Mouse (Mus musculus) layer of hippocampus, adult 9-10 months (tissue): ENCODE results near the gene Cad.

Source experiments
- DNase-seq: peaks from one replicate; pipeline ENCODE4 v3.0.0; 2022; ENCODE audit warnings: low spot score

Gene Cad

DNA sequence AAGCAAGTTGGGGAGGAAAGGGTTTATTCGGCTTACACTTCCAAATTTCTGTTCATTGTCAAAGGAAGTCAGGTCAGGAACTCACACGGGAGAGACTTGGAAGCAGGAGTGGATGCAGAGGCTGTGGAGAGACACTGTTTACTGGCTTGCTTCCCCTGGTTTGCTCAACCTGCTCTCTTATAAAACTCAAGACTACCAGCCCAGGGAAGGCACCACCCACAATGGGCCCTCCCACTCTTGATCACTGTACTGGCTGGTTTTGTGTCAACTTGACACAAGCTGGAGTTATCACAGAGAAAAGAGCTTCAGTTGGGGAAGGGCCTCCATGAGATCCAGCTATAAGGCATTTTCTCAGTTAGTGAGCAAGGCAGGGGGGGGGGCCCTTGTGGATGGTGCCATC is 16.5 kb downstream of the Cad start:
- DNase-seq, result no peak

DNA sequence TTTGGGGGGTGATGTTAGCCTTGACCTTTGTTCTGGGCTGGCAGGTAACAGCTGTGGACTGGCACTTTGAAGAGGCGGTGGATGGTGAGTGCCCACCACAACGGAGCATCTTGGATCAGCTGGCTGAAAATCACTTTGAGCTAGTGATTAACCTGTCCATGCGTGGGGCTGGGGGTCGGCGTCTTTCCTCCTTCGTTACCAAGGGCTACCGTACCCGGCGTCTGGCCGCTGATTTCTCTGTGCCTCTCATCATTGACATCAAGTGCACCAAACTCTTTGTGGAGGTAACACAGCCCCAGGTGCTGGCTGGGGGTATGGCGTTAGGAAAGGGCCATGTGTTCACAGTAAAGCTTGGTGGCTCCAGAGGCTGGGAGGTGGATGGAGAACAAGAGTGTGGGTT is 17.2 kb downstream of the Cad start:
- DNase-seq, result no peak

DNA sequence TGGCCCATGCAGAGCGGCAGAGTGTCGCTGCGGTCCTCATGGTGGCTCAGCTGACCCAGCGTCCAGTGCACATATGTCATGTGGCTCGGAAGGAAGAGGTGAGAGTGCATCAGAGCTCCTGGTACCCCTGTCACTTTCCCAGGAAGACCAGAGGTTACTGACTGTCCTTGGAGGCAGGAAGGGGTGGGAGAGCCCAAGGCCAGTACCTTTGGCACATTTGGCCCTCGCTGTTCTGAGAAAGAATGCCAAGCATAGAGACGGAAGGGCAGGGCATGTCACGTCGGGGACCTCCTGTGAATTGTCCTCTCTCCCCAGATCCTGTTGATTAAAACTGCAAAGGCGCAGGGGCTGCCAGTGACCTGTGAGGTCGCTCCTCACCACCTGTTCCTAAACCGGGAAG is 18.6 kb downstream of the Cad start:
- no peak for DNase-seq

DNA sequence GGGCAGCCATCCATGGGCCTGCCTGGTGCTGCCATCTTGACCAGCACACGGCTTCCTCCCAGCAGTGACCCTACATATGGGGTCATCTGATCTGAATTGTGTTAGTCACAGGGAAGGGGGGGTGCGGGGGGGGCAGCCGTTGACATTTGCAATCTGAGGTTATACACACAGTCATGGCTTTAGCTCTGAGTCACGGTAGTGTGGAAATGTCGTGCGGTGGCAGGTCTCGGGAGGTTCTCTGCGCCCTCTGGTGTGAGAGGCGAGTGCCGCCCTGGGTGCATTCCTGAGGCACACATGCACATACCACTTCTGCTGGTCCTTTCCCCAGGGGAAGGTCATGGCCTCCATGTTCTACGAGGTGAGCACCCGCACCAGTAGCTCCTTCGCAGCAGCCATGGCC is 21.8 kb downstream of the Cad start:
- DNase-seq, result no peak

DNA sequence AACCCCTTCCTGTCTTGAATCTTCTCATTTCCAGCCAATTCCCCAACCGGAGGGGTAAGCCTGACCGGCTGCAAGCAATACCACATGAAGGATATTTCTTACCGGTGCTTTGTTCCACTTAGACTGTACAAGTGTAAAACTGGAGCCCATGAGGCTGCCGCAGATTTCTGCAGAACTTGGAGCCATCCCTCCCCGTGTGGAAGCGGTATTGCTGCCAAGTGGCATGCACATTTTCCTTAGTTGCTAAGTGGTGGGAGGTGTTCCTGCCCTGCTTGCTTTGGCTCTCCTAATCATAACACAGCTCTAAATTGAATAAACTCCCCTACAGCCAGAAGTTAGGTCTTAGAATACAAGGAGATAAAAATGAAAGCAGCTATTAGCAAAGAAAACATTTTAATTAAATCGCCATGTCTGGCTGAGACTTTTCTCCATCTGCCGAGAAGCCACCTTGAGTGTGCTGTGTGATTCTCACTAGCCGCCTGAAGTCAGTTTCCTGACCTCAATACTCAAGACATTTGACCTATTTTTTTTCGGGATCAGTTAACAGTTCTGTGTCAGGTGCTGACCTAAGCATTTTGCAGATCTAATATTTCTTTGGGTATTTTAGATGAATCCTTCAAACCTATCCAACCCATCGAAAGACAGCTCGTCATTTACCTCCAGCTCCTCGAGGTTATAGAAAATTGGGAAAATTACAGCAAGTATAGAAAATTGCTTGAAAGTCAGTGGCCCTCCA is 25.6 kb downstream of the Cad start:
- no peak for DNase-seq

DNA sequence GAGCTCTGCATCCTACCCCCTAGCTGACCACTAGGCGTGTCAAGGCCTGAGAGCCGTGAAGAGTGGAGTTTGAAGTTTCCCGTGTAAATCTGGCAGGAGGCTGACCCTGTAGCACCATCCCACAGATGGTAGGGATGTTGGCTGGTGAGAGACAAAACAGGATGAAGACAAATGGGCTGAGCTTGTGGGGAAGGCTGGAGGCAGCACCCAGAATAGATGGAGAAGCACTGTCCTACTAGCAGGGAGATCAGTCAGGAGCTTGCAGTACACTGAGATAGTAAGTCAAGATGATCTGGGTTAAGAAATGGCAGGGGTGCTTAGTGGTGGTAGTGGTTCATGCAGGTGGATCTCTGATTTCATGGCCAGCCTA is 26.2 kb downstream of the Cad start:
- DNase-seq, result no peak

DNA sequence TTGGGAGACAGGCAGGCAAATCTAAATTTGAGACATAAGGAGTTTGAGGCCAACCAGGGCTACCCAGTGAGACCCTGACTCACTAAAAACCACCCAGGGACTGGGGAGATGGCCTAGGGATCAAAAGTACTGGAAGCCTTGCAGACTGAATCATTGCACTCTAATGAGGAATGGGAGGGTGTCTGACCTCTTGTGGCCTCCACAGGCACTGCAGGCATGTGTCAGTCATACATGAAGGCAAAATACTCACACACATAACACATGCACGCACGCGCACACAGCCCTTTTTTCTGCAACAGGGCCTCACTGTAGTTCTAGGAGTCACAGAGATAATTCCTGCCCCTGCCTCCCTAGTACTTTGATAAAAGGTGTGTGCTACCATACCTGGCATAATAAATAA is 26.8 kb downstream of the Cad start:
- no peak for DNase-seq

DNA sequence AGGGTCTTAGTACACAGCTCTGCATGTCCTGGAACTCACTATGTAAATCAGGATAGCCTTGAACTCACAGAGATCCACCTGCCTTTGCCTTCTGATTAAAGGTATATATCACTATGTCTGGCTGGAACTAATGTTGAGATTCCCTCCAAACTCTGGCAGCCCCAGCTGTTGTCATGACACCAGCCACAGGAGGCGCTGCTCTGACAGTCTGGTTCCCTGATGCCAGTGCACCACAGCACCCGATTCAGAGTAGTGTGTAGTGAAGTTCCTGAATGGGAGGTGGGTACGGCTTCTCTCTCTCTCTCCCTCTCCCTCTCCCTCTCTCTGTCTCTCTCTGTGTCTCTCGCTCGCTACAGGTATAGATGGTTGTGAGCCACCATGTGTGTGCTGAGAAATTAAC is 27.8 kb downstream of the Cad start:
- no peak for DNase-seq

DNA sequence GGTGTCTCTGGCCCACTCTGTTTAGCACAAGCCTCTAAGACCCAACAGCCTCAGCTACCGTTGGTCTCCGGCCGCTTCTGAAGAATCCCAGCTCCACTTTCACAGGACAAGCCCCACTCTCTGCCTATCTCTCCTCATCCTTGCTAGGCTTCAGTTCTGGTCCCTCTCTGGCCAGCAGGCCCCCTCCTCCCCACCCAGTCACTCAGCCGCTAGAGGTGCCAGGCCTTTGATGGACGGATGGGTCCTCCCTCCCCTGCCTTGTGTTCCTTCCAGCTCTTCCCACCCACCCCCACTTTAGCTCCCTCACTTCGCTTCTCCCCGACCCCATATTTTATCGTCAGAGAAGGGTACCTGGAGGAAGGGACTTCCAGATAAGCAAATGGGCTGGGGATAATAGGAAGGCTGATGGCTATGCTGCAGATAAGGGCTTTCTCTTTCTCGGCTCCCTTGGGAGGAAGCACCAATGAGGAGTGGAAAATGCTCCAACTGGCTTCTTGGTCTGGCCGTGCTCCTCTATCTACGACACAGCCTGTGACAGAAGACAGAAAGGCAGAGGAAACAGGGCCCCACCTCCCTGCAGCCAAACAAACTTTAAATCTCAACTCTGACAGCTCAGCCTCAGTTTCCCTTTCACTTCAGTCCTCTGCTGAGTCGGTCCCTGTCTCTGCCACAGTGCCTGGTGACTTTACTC is 28.5 kb downstream of the Cad start:
- DNase-seq, result no peak

DNA sequence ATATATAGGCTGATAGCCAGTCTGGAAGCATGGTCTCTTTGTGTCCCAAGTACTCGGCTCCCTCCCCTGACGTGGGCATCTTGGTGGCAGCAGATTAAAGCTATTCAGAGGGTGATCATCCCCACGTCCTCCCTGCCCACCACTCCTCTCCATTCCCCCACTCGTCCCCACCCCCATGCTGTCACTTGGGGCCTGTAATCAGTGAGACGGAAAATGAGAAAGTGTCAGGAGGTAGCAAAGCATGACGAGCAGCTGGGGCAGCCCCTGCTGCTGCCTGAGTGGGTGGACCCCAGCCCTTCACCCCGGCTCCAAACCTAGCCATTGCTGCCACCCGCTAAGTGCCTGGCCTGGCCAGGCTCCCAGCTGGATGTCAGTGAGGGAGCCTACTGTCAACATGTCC is 29.4 kb downstream of the Cad start:
- no peak for DNase-seq

DNA sequence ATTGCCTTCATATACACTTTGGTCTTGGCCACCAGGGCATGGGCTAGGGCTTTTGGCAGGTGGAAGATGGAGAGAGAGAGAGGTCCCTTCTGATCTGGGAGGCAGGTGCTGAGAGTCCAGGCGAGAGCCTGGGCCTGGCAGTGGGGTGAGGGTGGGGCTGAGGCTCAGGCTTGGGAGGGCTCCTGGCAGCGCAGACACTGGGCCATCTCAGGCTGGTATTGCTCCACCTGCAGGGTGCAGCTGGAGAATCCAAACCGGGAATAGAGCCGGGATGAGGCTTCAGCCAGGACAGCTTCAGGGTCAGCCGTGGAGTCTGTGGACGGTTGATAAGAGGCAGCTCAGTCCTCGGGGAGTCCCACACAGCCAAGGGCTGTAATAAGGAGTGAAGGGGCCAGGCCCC is 32.0 kb downstream of the Cad start:
- no peak for DNase-seq

DNA sequence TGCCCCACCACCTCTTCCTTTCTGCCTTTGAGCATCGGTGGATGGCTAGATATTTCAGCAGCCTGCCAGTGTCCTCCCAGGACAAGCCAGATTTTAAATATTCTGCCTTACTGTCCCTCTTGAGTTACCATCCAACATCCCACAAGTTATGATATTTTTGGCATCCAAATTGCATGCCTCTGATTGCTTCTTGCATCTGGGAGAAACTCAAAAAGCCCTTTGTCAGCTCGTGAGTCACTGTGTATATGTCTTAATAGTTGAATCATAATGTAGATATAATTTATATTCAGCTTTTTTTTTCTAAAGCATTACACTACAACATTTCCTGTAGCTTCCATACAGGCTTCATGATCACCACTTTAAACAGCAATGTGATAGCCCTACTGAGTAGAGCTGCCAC is 32.6 kb downstream of the Cad start:
- no peak for DNase-seq

DNA sequence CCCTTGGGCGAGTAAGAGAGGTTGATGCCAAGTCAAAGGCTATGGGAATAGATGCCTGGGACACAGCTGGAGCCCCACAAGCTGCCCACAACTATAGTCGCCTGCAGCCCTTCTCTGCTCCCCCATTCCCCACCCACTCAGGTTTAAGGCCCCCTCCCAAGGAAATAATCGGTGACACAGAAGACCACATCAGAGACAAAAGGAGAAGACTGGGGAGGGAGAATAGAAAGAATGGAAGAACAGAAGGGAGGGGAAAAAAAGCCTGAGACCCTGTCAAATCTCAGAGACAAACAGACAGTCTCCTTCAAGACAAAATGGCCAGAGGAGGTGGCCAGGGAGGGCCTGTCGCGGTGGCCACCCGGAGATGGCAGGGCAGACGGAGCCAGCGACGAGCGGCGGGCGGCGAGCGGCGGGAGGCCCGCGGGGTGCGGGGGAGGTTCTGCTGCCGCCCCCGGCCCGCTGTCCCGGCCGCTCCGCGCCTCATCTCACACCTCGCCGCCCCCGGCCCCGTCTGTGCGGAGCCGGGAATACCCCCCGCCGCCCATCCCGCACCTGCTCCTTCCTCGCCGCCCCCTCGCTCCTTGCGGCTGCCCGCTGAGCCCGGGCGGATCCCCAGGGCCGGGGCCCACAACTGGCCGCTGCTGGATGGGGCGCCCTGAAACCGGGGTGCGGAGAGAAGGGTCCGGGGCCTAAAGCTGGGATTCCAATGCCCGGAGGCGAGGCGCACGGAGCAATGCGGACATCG is 37.8 kb downstream of the Cad start:
- no peak for DNase-seq

DNA sequence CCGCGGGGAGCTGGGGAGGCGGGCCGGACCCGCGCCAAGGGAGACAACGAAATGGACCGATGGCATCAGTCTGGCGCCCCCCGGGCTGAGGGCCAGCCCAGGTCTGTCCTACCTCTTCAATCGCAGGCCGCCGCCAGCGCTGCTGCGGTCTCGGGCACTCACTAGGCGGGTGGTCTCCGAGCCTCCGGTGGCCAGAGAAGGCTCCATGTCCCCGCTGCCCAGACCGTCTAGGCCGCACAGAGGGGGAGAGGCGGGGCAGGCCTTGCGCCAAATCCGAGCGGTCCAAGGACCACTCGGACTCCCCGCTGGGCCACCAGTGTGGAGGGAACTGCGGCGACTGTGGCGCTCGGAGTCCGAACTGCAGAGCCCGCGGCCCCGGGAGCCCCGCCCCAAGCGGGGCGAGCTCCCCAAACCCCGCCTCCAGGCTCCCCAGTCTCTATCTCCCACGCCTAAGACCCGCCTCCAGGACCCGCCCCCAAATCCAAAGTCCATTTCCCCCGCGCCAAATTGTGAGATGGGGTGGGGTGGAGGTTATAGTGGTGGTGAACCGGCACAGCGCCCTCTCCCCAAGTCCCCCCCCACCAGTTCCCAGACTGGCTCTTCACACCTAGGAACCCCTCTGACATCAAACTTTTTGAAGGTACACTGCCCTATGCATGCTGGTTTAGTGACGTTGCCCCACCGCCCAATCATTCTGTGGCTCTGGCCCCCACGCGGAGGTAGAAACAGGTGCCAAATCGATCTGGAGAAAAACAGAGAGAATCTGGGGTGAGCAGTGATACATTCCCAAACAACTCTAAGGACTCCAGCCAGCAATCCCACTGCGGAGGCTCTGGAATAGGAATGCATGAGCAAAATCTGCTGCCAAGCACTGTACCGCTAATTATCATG is 38.8 kb downstream of the Cad start:
- no peak for DNase-seq

DNA sequence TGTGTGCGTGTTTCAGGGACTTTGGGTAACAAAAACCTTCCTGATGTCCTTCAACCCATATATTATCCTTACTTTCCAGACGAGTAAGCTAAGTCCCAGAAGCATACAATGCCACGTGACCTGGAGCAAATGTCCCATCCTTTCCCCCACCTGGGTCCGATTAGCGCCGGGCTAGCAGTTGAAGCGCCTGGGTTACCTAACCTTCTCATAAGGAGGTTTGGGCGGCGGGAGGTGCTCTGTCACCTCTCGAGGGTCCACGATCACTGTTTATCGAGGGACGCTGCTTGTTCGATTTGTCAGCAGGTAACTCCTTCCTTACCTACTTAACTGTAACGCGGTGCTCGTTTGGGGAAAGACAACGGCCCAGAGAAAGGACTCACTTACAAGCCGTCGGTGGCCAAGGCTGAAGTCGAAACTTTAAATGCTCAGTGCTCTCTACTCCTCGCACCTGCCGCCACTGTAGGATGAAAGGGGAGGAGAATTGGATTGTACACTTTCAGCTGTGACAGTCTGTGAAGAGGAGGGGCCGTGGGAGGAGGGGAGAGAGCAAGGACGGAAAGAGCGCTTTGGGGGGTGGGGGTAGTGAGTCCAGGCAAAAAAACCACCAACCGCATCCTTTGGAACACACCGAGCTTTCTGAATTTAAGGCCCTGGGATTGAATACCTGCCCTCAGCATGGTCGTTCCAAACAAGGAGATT is 39.7 kb downstream of the Cad start:
- DNase-seq, result no peak

DNA sequence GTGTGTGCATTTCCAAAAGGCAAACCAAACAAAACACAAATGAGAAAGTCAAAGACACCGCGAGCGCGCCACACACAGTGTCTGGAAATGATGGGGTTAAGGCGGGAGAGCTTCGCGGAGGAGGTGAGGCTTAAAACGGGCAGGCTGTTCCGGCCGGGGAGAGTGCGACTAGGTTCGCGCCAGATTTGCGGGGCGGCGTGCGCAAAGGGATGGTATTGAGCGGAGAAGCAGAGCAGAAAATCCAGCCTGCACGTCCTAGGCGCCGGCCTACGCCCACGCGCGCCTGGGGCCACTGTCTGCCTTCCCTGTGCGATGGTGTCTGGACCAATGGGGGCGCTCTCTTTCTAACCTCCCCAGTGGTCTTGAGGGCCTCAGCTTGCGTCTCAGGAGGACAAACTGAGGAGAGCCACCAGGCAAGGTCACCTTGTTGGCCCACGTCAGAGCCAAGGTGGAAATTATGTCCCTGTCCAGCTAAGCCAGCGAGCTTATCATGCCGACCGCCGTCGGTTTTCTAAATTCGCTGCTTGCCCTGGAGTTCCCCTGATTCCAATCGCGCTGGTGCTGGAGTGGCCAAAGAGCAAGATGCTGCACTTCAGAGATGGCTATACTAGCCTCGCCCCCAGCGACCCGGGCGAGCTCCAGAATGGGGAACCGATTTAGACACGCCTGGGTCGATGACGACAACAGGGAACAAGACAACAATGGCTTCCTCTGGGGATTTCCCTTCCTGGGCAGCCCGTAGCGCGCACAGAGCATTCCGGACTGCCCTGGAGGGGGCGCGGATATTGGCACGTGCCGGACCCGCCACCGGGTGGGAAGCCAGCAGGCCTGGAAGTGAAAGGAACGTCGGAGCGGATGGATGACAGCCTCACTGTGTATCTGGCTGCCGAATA is 40.5 kb downstream of the Cad start:
- no peak for DNase-seq

DNA sequence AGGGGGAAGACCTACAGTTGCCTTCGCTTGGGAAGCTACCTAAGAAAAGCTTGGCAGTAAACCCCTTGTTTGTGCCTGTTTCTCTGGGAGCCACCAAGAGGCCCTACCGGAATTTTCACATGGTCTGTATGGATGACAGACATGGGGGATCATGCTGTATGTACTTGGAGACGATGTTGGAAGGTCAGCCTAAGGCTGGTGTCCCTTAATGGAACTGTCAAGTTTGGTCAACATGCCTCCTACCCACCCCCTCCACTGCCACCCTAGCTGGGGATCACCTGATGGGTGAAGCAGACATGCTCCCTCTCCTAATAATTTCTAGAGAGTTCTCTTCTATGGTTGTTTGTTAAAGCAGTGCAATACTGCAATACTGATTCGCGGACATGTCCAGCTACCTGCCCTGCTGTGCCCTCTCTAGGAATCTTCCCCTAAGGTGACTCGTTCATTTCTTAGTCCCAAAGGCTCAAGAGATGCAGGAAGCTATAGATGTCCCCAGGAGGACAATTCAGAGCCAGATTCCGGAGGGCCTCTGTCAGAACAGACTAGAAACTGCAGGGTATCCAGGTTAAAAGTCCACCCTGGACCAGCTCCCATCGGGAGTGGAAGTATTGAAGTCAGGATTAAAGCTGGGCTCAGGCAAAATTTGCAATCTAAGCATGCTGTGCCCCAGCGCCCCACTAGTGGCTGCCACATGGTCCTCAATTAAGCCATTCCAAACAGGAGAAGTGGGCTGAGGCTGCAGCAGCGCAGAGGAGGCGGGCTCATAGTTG is 41.3 kb downstream of the Cad start:
- DNase-seq, result no peak

DNA sequence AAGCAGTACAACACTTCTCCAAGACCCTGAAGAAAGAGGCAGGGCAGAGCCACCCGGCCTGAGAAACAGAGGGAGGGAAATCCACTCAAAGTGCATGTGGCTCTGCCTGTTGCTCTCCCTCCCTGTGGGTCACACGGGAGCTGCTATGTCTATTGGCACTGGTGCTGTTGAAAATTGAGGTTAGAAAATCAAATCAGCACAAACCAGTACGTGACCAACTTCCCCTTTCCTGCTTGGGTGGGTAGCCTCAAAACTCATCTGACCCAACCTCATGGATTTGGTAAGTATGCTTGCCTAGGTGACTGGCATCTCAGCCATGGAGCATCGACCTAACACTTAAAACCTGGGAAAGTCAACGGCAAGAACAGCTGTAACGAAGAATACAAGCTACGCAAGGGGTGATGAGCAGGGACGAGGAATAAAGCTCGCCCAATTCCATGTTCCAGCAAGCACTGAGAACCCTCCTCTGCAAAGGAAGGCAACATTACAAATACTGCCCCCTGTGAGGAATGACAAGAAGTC is 51.3 kb downstream of the Cad start, which contains the start of gene Dnajc5g:
Gene Dnajc5g, plus strand, starts transcription at position 472 of the 522 bp plus-strand sequence.
- DNase-seq, result no peak

DNA sequence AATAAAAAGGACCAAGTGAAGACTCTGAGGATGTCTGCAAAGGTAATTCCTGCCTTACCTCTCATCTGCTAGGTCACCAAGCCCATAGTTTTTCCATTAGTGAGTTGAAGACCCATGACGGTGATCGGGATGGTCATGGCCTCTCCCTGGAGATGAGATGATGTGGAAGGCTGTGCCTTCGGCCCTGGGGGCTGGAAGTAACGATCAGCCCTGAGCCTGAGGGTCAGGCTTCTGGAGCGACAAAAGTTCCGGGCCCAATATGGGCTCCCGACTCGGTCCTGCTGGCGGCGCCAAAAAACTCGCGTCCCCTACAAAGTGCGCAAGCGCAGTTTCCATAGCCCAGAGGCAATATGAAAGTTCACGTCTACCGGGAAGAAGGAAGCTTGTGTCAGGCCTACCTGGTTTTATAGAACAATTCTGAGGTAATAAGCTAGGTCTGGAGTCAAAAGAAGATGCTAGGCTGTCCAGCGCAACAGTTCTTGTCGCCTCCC is 53.5 kb downstream of the Cad start, which contains the start of gene Slc30a3:
Gene Slc30a3, minus strand, starts transcription at position 238 of the 491 bp plus-strand sequence.
- no peak for DNase-seq
